Mouse (Mus musculus): ENCODE results near the gene Tfeb.

GRCm38 (mm10) chr17:47691650-47692049 is 45.2 kb upstream of the Tfeb start:
- no peak for TF ChIP-seq CTCF (IDR thresholded peaks at IDR 0.05)
- TF ChIP-seq EP300 (IDR thresholded peaks at IDR 0.05): no peak

Data from lung, postnatal 0 days (tissue).